Mouse (Mus musculus) activated CD4-positive, CD25-positive, alpha-beta regulatory T cell, adult 4 months (primary cell): Measurements from ENCODE around the gene Rimbp3. TPM values are rescaled to one million over a fixed set of nuclear protein-coding genes. Genes with fewer than 3 reads are reported as not detected.
"Not testable (repeated sequence)": the region's sequence is repeated elsewhere in the genome, so short reads cannot be mapped to it uniquely, and the experiment has no call there.

Experiments used
- ATAC-seq: one replicate; pipeline ENCODE4 v1.8.0; 2017
- polyA plus RNA-seq, 2 experiments: library from polyadenylated mRNA; unstranded; fragments of 100-300 nt; shearing (Covaris generic); gene quantifications; one replicate each; pipeline ENCODE4 v1.2.1; 2017

Gene Rimbp3
- polyA plus RNA-seq, result not detected

GRCm38 (mm10) chr16:17208389-17209361 lies at the start of gene Rimbp3:
TSS of gene Rimbp3 (plus strand) at chr16:17208603.
- ATAC-seq, result peak; percentile 67

GRCm38 (mm10) chr16:17165478-17165877 lies 42.9 kb upstream of the Rimbp3 start:
- not testable (repeated sequence) for ATAC-seq

GRCm38 (mm10) chr16:17167179-17167578 lies 41.2 kb upstream of the Rimbp3 start:
- no peak for ATAC-seq

- ATAC-seq, result no peak
Observed at GRCm38 (mm10) chr16:17168049-17168448, 40.4 kb upstream of the Rimbp3 start.

- no peak for ATAC-seq
Observed at GRCm38 (mm10) chr16:17175765-17176164, 32.6 kb upstream of the Rimbp3 start.

- no peak for ATAC-seq
Observed at GRCm38 (mm10) chr16:17177623-17178170, 30.7 kb upstream of the Rimbp3 start.

GRCm38 (mm10) chr16:17179706-17180105 lies 28.7 kb upstream of the Rimbp3 start:
- ATAC-seq, result peak; percentile 51

- no peak for ATAC-seq
Observed at GRCm38 (mm10) chr16:17181382-17181781, 27.0 kb upstream of the Rimbp3 start.

GRCm38 (mm10) chr16:17182136-17182535 lies 26.3 kb upstream of the Rimbp3 start:
- no peak for ATAC-seq

- ATAC-seq, result no peak
Observed at GRCm38 (mm10) chr16:17183003-17183402, 25.4 kb upstream of the Rimbp3 start.

GRCm38 (mm10) chr16:17185475-17185874 lies 22.9 kb upstream of the Rimbp3 start:
- ATAC-seq, result no peak

- no peak for ATAC-seq
Observed at GRCm38 (mm10) chr16:17193823-17194222, 14.6 kb upstream of the Rimbp3 start.

GRCm38 (mm10) chr16:17200121-17200952 lies 8.1 kb upstream of the Rimbp3 start:
- ATAC-seq, result peak; percentile 19

- ATAC-seq, result peak; percentile 74
Observed at GRCm38 (mm10) chr16:17200953-17201707, 7.3 kb upstream of the Rimbp3 start.

GRCm38 (mm10) chr16:17201977-17202376 lies 6.4 kb upstream of the Rimbp3 start:
- no peak for ATAC-seq

GRCm38 (mm10) chr16:17202549-17202948 lies 5.9 kb upstream of the Rimbp3 start, which contains the start of gene Ube2l3:
TSS of gene Ube2l3 (minus strand) at chr16:17202649.
- ATAC-seq, result no peak

GRCm38 (mm10) chr16:17204990-17205389 lies 3.4 kb upstream of the Rimbp3 start:
- ATAC-seq, result no peak

GRCm38 (mm10) chr16:17209404-17209960 lies 1.1 kb downstream of the Rimbp3 start:
- no peak for ATAC-seq

- peak; percentile 79 for ATAC-seq
Observed at GRCm38 (mm10) chr16:17209981-17210838, 1.8 kb downstream of the Rimbp3 start.

- no peak for ATAC-seq
Observed at GRCm38 (mm10) chr16:17216934-17217633, 8.7 kb downstream of the Rimbp3 start.
